In genomic region chr19:26977887-26978639, GRCm38 (mm10) we compare ENCODE assay signal across 9 mouse cellular contexts.
DNase-seq lines count a peak whose midpoint lies in the region; ATAC-seq and TF ChIP-seq lines count a peak whose summit lies in the region.
"Had no signal": no experiment of that assay in that cellular context is flagged by ENCODE, and none has a peak within 500 bp of the region (broad histone marks: within the 10 kb centered on the region; RNA-seq: fewer than 3 reads in every experiment).

No protein-coding gene starts in this region.

- peak; percentile 70 for ATAC-seq in hindbrain, postnatal 0 days
- peak; percentile 83 for ATAC-seq in midbrain, embryonic 13.5 days

- peak overlapping the region; percentile 59; the same call in 1 of the 2 replicates for H3K27ac ChIP-seq in embryonic facial prominence, embryonic 10.5 days (replicated peaks)
- peak overlapping the region; percentile 37; the same call in 1 of the 2 replicates for H3K27ac ChIP-seq in hindbrain, postnatal 0 days
- peak overlapping the region; percentile 88 for H3K27ac ChIP-seq in midbrain, embryonic 13.5 days

- no peaks in the 10 kb centered on the region for H3K27me3 ChIP-seq in embryonic facial prominence, embryonic 10.5 days (replicated peaks; ENCODE audit: low read depth, poor library complexity, severe bottlenecking)
- H3K27me3 ChIP-seq in hindbrain, postnatal 0 days (ENCODE audit: insufficient read depth, low read length): no peaks in the 10 kb centered on the region
- H3K27me3 ChIP-seq in midbrain, embryonic 13.5 days: no peaks in the 10 kb centered on the region

- 59% methylated on average over 14 of the region's 14 CpGs for WGBS in embryonic facial prominence, embryonic 10.5 days
- 14% methylated on average over 14 of the region's 14 CpGs for WGBS in hindbrain, postnatal 0 days
- 13% methylated on average over 14 of the region's 14 CpGs for WGBS in midbrain, embryonic 13.5 days

- DNase-seq in brain, embryonic 14.5 days (ENCODE audit: low read depth): peak; percentile 80
- DNase-seq in embryonic facial prominence, embryonic 10.5 days (ENCODE audit: low spot score): peak; percentile 13
- peak; percentile 64 for DNase-seq in hindbrain, postnatal 0 days (ENCODE audit: low spot score)
- no peak for DNase-seq in spleen, postnatal 14 days (ENCODE audit: low spot score in 2 of 2)
- DNase-seq in thymus, adult 18-20 months: no peak
- no peak for DNase-seq in testis, postnatal 14 days (ENCODE audit: low spot score)
- no peak for DNase-seq in adipocyte (ENCODE audit: low spot score)
- DNase-seq: liver had no signal

- no peaks in the 10 kb centered on the region for H3K36me3 ChIP-seq in embryonic facial prominence, embryonic 10.5 days (replicated peaks)
- H3K36me3 ChIP-seq in hindbrain, postnatal 0 days (ENCODE audit: insufficient read depth, low read length): no peaks in the 10 kb centered on the region
- H3K36me3 ChIP-seq in midbrain, embryonic 13.5 days: no peaks in the 10 kb centered on the region

- peak overlapping the region; percentile 16; the same call in 1 of the 2 replicates for H3K4me3 ChIP-seq in embryonic facial prominence, embryonic 10.5 days
- H3K4me3 ChIP-seq in hindbrain, postnatal 0 days (ENCODE audit: low read length): no peak overlapping the region
- H3K4me3 ChIP-seq in midbrain, embryonic 13.5 days (replicated peaks): no peak overlapping the region

- H3K9ac ChIP-seq in hindbrain, postnatal 0 days (replicated peaks; ENCODE audit: low read length): 0 out of 2 replicates have a peak overlapping the region, but pooled peaks have one; percentile 3
- H3K9ac ChIP-seq in midbrain, embryonic 13.5 days (replicated peaks): peak overlapping the region; percentile 32; the same call in 1 of the 2 replicates

- no peaks in the 10 kb centered on the region for H3K9me3 ChIP-seq in embryonic facial prominence, embryonic 10.5 days
- no peaks in the 10 kb centered on the region for H3K9me3 ChIP-seq in hindbrain, postnatal 0 days (ENCODE audit: low read length)
- H3K9me3 ChIP-seq in midbrain, embryonic 13.5 days: no peaks in the 10 kb centered on the region

- no peak for TF ChIP-seq POLR2A in brain, embryonic 14.5 days (IDR thresholded peaks at IDR 0.05; ENCODE audit: borderline replicate concordance, extremely low read depth, insufficient read depth, insufficient read length, poor library complexity, severe bottlenecking)

- peak overlapping the region; percentile 40 for H3K4me2 ChIP-seq in hindbrain, postnatal 0 days (ENCODE audit: low read depth, low read length)
- H3K4me2 ChIP-seq in midbrain, embryonic 13.5 days (replicated peaks): peak overlapping the region; percentile 36

- H3K4me1 ChIP-seq in embryonic facial prominence, embryonic 10.5 days: peaks cover 21% of the 10 kb centered on the region
- peaks cover 11% of the 10 kb centered on the region for H3K4me1 ChIP-seq in hindbrain, postnatal 0 days (ENCODE audit: insufficient read depth, low read length)
- peaks cover 27% of the 10 kb centered on the region for H3K4me1 ChIP-seq in midbrain, embryonic 13.5 days (replicated peaks)

- TF ChIP-seq CTCF in brain, embryonic 14.5 days (IDR thresholded peaks at IDR 0.05; ENCODE audit: borderline replicate concordance, extremely low read depth, insufficient read depth, insufficient read length): peak; percentile 22; the same call in 1 of the 2 replicates
- peak; percentile 56 for TF ChIP-seq CTCF in hindbrain, postnatal 0 days (IDR thresholded peaks at IDR 0.05; ENCODE audit: low read depth)

Comparison
In these comparisons a context has a peak if more than half of its experiments do, and no peak if none do; other contexts are left out.
1. DNase-seq: peak in brain, embryonic 14.5 days (single experiment), embryonic facial prominence, embryonic 10.5 days (single experiment) and hindbrain, postnatal 0 days (single experiment); none in spleen, postnatal 14 days (0 of 2), thymus, adult 18-20 months (0 of 2), testis, postnatal 14 days (single experiment) and adipocyte (single experiment).
2. H3K27ac ChIP-seq: peak in every context shown above with its lines; median percentile 88 in midbrain, embryonic 13.5 days; 59 in embryonic facial prominence, embryonic 10.5 days; 37 in hindbrain, postnatal 0 days.